Mouse (Mus musculus) heart, postnatal 4 days (tissue): Measurements from ENCODE around the gene Nxnl1. TPM values are rescaled to one million over a fixed set of nuclear protein-coding genes. Genes with fewer than 3 reads are reported as not detected.

Experiments
- DNase-seq: peaks from one replicate; pipeline ENCODE4 v3.0.0; 2021
- total RNA-seq, 2 experiments: library from RNA; stranded (reverse); gene quantifications; 2 replicates each; pipeline ENCODE4 v1.2.3; 2021

Nxnl1 gene
- total RNA-seq, 2 experiments from 2014 or later, result not detected

DNA sequence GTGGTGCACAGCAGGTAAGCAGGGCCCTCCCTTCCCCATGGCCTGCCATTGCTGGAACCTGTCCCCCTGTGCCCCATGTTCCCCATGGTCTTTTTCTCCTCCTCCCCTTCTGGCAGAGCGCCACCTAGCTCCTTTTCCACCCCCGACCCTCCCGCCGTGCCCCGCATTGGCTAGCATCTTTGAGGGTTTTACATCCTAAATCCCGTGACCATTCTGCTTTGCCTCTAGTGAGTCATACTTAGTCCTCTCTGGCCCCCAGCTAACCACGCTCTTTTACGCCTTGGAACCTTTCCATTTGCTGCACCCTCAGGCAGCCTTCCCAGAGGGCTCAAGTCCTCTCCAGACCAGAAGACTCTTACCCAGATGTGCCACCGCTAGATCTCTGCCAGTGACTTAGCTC lies 13.8 kb upstream of the Nxnl1 start:
- DNase-seq, result no peak

DNA sequence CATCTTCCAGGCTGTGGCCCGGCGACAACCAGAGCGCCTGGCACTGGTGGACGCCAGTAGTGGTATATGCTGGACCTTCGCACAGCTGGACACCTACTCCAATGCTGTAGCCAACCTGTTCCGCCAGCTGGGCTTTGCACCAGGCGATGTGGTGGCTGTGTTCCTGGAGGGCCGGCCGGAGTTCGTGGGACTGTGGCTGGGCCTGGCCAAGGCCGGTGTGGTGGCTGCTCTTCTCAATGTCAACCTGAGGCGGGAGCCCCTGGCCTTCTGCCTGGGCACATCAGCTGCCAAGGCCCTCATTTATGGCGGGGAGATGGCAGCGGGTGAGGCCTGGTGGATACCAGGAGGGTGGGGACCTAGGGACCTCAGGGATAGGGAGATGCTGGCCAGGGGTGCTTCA lies 13.1 kb upstream of the Nxnl1 start:
- peak; percentile 62 for DNase-seq

DNA sequence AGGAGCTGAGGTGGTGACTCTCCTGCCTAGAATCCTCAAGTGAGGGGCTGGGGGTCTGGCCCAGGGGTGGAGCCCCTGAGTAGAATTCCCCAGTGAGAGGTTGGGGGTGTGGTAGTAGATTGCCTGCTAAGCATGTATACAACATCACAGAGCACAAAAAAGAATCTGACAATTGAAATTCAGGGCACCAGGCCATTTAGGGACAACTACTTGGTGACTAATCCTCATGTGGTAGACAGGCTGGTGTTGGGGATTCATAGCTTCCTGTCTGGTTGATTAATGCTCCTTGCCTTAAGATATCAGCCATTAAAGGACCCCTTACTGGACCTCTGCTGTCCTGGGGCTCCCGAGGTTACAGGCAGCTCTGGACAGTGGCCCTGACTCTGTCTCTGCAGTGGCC lies 12.6 kb upstream of the Nxnl1 start:
- DNase-seq, result no peak

DNA sequence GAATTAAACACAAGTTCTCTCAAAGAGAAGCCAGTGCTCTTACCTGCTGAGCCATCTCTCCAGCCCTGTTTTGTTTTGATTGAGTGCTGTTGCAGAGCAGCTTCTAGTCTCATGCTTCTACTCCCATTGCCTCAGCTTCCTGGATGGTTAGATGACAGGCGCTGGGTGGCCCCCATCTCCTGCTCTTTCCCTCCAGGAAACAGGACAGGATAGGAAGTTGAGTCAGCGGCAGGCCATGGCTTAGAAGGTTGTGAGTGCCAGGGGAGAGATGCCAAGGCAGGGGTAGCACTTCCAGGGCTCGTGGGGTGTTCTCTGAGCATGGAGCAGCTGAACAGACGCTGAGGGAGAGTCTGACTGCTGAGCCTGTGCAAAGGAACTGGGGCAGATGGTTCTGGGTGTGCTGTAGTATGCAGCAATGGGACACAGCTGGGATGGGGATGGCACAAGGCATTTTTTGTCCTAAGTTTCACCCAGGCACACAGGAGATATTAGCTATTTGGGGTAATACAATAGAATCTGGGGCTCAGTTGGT lies 11.5 kb upstream of the Nxnl1 start:
- no peak for DNase-seq

DNA sequence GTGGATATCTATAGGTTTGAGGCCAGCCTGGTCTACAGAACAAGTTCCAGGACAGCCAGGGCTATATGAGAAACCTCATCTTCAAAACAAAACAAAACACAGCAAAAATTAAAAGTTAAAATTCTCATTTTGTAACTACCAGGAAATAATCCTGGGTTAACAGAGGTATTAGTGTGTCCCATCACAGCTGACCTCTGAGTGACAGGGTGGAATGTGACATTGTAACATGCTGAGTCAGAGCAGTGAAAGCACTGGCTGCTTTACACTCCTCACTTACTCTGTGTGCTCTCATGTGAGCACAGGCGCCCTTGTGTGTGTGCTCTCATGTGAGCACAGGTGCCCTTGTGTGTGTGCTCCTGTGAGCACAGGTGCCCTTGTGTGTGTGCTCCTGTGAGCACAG lies 8.6 kb upstream of the Nxnl1 start:
- no peak for DNase-seq

GRCm38 (mm10) chr8:71574426-71574825 lies 8.0 kb upstream of the Nxnl1 start:
- peak; percentile 37 for DNase-seq

GRCm38 (mm10) chr8:71572847-71573633 lies 6.6 kb upstream of the Nxnl1 start:
- peak; percentile 80 for DNase-seq

GRCm38 (mm10) chr8:71572077-71572476 lies 5.7 kb upstream of the Nxnl1 start:
- peak; percentile 10 for DNase-seq

DNA sequence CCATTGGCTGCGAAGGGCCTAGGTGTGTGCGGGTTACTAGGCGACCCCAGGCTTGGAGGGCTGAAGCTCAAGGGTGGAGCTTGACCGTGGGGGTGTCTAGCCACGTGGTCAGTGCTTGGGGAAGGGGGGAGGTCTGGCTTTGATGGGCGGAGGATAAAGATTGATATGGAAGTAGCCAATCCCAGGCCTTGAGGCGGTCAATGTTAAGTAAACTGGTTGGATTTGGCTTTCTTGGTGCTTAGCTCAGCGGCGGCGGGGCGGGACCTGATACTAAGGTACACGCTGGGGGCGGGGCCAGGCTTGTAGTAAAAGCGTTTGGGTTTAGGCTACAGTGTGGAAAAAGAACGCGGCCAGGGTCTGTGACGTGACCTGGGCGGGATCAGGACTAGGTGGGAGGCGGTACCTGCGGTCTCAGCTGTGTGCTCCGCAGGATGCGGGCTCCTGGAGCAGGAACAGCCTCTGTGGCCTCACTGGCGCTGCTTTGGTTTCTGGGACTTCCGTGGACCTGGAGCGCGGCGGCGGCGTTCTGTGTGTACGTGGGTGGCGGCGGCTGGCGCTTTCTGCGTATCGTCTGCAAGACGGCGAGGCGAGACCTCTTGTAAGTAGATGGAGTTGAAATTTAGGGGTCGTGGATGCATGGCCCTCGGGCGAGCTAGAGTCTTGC lies 4.0 kb upstream of the Nxnl1 start:
- DNase-seq, result peak; percentile 83

DNA sequence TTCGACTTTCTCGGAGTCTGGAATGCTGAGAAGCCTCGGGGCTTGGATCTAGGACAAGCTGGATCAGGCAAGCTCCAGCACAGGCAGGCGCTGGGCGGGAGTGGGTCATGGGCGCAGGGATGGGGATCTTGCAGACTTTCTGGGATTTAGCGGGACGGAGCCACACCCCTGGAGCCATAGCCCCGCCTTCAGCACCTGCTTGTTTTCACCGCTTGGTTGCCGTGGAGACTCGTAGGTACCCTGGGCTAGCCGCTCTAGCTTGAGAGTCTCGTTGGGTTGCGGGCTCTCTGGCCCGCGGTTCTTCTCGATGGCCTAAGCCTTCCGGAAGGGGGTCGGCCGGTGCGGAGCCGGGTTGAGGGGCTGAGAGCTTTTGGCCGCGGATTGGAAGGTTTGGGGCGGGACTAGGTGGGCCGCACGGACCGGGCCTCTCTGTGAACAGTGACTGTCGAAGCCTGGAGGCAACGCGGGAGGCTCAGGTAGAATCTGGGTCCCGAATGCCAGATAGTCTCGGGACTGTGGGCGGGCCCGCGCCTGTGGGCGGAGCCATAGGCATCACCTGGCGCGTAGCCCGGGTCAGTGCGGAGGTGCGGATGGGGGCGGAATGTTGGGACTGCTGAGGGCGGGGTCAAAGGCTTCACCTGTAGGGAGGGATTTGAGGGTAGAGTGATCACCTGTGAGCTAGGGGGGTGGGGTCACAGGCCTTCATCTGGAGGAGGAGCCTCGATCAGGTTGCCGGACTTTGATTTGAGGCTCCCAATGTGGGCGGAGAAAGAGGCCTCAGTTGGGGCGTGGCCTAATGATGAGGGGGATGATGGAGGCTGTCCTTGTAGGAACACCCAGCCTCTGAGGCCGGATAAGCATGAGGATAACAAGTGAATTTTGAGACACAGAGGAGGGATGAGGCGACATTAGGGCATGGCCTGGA lies 3.2 kb upstream of the Nxnl1 start:
- DNase-seq, result peak; percentile 80

GRCm38 (mm10) chr8:71568941-71569340 lies 2.5 kb upstream of the Nxnl1 start:
- DNase-seq, result peak; percentile 40

DNA sequence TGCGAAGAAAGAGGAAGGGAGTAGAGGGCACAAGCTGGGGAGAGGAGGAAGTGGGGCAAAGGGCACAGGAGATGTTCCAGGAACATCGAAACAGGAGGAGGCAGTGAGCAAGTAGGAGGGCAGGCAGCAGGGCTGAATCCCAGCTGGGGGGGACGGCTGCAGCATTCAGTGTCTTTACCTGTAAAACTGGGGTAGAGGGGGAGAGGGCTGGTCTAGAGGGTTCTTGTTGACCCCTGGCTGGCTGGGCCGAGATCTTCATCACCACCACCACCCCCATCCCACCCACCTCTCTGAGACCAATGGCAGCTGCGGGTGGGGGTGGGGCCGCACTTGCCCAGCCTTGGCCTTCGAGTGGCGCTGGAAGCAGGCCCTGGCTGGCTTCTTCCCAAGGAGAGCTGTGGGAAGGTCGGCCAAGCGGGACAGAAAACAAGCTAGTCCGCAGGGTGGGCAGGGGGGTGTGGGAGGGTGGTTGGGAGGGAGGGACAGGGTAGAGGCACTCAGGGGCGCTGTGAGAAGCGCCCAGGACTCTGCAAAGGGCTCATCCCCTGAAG lies 2.1 kb upstream of the Nxnl1 start, which contains the start of gene Slc27a1:
Slc27a1 (plus strand) TSS at position 496 of the 551 bp plus-strand sequence.
- peak; percentile 91 for DNase-seq

DNA sequence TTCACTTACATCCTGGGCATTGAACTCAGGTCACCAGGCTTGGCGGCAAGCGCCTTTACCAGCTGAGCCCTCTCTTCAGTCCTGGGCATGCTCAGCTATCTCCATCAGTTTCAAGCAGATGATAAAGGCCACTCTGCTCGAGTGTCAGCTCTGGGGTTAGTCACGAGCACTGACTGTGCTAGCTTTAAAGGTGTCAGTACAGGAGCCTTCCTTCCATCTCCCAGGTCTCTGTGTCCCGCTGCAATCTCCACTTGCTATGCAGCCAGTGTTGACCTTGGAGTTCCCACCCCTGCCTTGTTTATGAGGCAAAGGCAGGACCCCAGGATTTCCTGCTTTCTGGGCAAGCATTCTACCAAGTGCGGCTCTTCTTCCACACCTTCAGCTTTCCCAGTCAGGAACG lies 1.2 kb upstream of the Nxnl1 start:
- no peak for DNase-seq

- no peak for DNase-seq
These were observed 2.4 kb downstream of the Nxnl1 start for GRCm38 (mm10) chr8:71563992-71564391.

DNA sequence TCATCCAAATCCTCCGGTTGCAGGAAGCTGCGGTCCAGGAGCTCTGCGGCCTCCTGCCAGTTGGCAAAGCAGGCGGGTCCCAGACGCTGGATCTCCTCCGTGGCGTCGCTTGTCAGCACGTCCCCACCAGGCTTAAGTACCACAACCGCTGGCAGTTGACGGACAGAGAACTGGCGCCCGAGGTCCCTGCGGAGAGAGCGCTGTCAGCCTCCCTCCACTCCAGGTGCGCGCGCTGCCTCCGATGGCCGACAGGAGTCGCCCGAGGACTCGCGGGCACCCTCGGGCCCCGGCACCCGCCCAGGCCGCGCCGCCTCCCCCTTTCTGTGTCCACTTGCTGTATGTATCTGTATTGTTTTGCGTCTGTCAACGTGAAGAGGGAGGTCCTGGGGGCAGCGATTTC lies 3.6 kb downstream of the Nxnl1 start:
- peak; percentile 93 for DNase-seq

DNA sequence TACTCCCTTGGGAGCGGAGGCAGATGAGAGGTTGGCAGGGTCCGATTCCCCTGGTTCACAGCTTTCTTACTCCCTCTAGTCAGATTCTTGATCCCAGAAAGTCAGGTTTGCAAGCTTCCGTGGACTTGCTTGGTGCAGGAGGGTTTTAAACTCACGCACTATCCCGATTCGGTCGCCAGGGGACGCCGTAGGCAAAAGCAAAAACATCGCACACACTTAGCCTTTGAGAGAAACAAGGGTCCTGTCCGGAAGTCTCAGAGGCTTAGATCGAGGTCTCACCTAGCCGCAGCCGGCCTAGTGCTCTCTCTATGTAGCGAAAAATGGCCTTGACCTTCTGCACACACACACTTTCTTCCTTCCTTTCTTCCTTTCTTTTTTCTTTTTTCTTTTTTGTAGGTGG lies 5.0 kb downstream of the Nxnl1 start:
- peak; percentile 71 for DNase-seq

GRCm38 (mm10) chr8:71560765-71561164 lies 5.6 kb downstream of the Nxnl1 start:
- DNase-seq, result no peak

DNA sequence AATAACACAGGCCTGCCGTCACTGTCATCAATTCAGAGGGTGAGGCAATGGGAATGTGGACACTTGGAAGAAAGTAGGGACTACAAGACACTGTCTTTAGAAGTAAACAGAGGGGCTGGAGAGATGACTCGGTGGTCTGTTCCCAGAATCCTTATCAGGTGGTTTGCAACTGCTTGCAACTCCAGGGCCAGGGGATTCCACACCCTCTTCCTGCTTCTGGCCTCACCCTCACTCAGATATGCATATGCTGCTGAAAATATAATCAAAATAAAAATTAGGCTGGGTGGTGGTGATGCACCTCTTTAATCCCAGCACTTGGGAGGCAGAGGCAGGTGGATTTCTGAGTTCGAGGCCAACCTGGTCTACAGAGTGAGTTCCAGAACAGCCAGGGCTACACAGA lies 6.3 kb downstream of the Nxnl1 start:
- no peak for DNase-seq

DNA sequence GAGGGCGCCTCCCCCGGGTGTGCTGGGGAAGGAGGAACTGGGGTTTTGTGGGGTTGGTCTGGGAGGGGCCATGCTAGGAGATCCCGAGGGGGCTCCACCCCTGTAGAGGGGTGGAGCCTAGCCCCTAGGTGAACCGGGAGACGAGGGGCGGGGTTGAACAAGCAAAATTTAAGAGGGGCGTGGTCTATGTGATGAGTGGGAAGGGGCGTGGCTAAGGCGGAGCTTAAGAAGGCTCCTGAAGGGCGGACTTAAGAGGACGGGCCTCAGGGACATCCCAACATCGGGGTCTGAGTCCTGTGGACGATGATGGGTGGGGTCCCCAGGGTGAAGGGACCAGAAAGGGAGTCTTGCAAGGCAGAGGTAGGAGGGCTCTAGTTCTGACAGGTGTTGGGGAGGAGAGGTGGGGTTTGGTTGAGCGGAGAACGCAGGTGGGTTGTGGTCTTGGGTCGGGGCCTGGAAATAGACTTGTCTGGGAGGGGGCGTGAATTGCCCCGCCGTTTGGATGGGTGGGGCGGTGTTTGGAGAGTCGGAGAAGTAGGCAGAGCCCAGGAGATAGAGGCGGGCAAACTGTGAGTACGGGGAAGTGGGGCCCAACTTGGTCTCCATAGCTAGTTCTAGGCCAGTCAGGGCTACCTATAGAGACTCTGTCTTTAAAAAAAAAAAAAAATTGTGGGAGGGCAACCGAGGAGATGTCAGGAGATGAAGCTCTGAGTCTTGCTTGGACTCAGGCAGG lies 7.3 kb downstream of the Nxnl1 start:
- peak; percentile 61 for DNase-seq

- DNase-seq, result no peak
These were observed 8.1 kb downstream of the Nxnl1 start, which contains the start of gene Tmem221 for GRCm38 (mm10) chr8:71558071-71558957. Tmem221 (minus strand) TSS chr8:71558871.
